Mouse (Mus musculus): Measurements from ENCODE around the gene Nt5dc2. TPM values are rescaled to one million over a fixed set of nuclear protein-coding genes. Genes with fewer than 3 reads are reported as not detected.

Nt5dc2 gene
- polyA plus RNA-seq, 1 experiment from 2014 or later = 204 TPM

DNA sequence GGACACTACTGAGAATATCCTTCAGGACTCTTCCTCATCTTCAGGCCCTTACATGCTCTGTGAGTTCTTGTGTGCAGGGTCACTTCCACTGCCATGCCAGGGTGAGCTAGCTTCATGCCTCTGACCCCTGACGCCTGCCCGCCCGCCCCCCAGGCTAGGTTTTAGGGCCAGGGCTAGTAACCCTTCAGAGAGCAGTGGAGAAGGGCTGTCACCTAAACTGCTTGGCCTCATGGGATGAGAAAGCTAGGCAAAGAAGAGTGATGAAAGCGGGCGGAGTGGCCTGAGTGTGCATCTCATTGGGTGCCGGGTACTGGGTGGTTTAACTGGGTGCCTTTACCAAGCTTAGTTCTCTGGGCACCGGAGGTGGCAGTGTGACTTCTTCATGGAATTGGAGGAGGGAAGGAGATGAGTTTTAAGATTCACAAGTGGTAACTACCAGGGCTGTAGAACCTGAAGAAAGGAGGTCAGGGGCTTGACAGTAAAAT, 1.7 kb downstream of the Nt5dc2 start:
- TF ChIP-seq CTCF (IDR thresholded peaks at IDR 0.05; ENCODE audit: low read depth) = no peak
- ATAC-seq (replicated peaks; ENCODE audit: low FRiP score, low read depth) = no peak
- Histone ChIP-seq H3K9ac (ENCODE audit: low read depth, low read length) (no peak overlapping the region), H3K27ac (no peak overlapping the region), H3K4me3 (replicated peaks; ENCODE audit: low read depth, low read length) (peak overlapping the region; percentile 77; the same call in 1 of the 2 replicates), H3K9me3 (replicated peaks; ENCODE audit: low read length) (no peaks in the 10 kb centered on the region), H3K4me1 (replicated peaks; ENCODE audit: insufficient read depth, low read length) (peaks cover 26% of the 10 kb centered on the region), H3K27me3 (ENCODE audit: insufficient read depth, low read length) (no peaks in the 10 kb centered on the region), H3K4me2 (ENCODE audit: low read length) (peak overlapping the region; percentile 92), H3K36me3 (ENCODE audit: insufficient read depth, low read length) (peaks cover 15% of the 10 kb centered on the region)
- WGBS = 51% methylated on average over 7 of the region's 7 CpGs
- DNase-seq (ENCODE audit: low spot score) = no peak

DNA sequence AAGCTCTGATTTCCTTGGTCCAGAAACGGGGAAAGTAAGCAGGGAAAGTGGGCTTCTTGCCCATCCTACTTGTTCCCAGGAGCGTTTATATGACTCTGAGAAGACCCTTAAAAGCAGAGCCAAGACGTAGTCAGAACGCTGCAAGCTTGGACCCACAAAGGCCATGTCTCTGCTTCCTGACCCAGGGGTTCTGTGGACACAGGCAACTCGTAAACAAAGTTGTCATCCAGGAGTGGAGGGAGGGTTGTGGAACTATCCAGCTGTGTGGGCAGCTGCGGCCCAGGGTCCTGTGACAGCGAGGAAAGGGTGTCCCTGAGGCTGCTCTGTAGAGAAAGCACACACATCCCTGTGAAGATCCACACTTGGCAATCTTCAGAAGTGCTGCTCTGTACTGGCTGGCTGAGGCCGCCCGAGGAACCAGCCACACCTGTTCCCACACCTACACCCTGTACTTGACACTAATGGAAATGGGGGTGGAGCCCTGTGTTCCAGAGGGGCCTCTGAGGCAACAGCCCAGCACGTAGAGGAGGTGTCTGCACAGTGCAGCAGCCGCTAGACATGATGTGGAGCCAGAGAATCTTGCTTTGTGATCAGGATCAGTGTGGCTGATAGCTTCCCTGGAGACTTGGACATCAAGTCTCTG, 2.3 kb downstream of the Nt5dc2 start:
- ATAC-seq (replicated peaks; ENCODE audit: low FRiP score, low read depth) = no peak
- Histone ChIP-seq H3K36me3 (ENCODE audit: insufficient read depth, low read length) (peaks cover 18% of the 10 kb centered on the region), H3K27ac (no peak overlapping the region), H3K4me1 (replicated peaks; ENCODE audit: insufficient read depth, low read length) (peaks cover 26% of the 10 kb centered on the region), H3K27me3 (ENCODE audit: insufficient read depth, low read length) (no peaks in the 10 kb centered on the region), H3K4me2 (ENCODE audit: low read length) (peak overlapping the region; percentile 92), H3K9me3 (replicated peaks; ENCODE audit: low read length) (no peaks in the 10 kb centered on the region), H3K4me3 (replicated peaks; ENCODE audit: low read depth, low read length) (no peak overlapping the region), H3K9ac (ENCODE audit: low read depth, low read length) (no peak overlapping the region)
- 22% methylated on average over 11 of the region's 11 CpGs for WGBS
- TF ChIP-seq CTCF (IDR thresholded peaks at IDR 0.05; ENCODE audit: low read depth) = no peak
- peak; percentile 25 for DNase-seq (ENCODE audit: low spot score)

GRCm38 (mm10) chr14:31134015-31135000, 3.5 kb downstream of the Nt5dc2 start:
- Histone ChIP-seq H3K4me2 (ENCODE audit: low read length) (no peak overlapping the region), H3K27me3 (ENCODE audit: insufficient read depth, low read length) (no peaks in the 10 kb centered on the region), H3K4me1 (replicated peaks; ENCODE audit: insufficient read depth, low read length) (peaks cover 26% of the 10 kb centered on the region), H3K36me3 (ENCODE audit: insufficient read depth, low read length) (peaks cover 29% of the 10 kb centered on the region), H3K4me3 (replicated peaks; ENCODE audit: low read depth, low read length) (no peak overlapping the region), H3K9ac (ENCODE audit: low read depth, low read length) (no peak overlapping the region), H3K9me3 (replicated peaks; ENCODE audit: low read length) (no peaks in the 10 kb centered on the region), H3K27ac (no peak overlapping the region)
- WGBS = 80% methylated on average over 25 of the region's 25 CpGs
- no peak for TF ChIP-seq CTCF (IDR thresholded peaks at IDR 0.05; ENCODE audit: low read depth)
- ATAC-seq (replicated peaks; ENCODE audit: low FRiP score, low read depth) (no peak), DNase-seq (ENCODE audit: low spot score) (no peak)

DNA sequence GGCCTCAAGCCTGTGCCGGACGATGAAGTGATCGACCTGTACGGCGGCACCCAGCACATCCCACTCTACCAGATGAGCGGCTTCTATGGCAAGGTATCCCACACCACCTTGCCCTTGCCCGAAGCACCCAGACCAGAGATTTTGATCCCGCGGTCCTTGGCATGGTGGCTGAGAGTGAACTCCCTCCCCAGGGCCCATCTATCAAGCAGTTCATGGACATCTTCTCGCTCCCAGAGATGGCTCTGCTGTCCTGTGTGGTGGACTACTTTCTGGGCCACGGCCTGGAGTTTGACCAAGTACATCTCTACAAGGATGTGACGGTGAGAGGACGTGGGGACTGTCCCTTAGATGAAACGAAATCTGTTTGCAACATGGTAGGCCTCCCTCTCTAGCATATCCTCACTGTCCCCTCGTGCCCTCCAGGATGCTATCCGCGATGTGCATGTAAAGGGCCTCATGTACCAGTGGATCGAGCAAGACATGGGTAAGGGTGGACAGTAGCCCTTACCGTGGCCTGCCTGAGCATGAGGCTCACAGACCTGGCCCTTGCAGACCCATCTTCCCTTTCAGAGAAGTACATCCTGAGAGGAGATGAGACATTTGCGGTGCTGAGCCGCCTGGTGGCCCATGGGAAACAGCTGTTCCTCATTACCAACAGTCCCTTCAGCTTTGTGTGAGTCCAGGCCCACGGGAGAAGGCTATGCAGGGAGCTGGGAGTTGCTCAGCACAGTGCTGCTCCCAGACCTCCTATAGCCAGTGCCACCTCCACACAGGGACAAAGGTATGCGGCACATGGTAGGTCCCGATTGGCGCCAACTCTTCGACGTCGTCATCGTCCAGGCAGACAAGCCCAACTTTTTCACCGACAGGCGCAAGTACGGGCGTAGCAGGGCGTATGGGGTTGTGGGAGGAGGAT, 4.9 kb downstream of the Nt5dc2 start:
- Histone ChIP-seq H3K4me2 (ENCODE audit: low read length) (no peak overlapping the region), H3K4me1 (replicated peaks; ENCODE audit: insufficient read depth, low read length) (peaks cover 17% of the 10 kb centered on the region), H3K27me3 (ENCODE audit: insufficient read depth, low read length) (no peaks in the 10 kb centered on the region), H3K9me3 (replicated peaks; ENCODE audit: low read length) (no peaks in the 10 kb centered on the region), H3K27ac (no peak overlapping the region), H3K36me3 (ENCODE audit: insufficient read depth, low read length) (peaks cover 43% of the 10 kb centered on the region), H3K9ac (ENCODE audit: low read depth, low read length) (no peak overlapping the region), H3K4me3 (replicated peaks; ENCODE audit: low read depth, low read length) (no peak overlapping the region)
- ATAC-seq (replicated peaks; ENCODE audit: low FRiP score, low read depth) (no peak), DNase-seq (ENCODE audit: low spot score) (no peak)
- no peak for TF ChIP-seq CTCF (IDR thresholded peaks at IDR 0.05; ENCODE audit: low read depth)
- 94% methylated on average over 34 of the region's 34 CpGs for WGBS

GRCm38 (mm10) chr14:31136411-31137280, 5.8 kb downstream of the Nt5dc2 start:
- Histone ChIP-seq H3K4me3 (replicated peaks; ENCODE audit: low read depth, low read length) (no peak overlapping the region), H3K4me1 (replicated peaks; ENCODE audit: insufficient read depth, low read length) (peaks cover 17% of the 10 kb centered on the region), H3K27ac (no peak overlapping the region), H3K27me3 (ENCODE audit: insufficient read depth, low read length) (no peaks in the 10 kb centered on the region), H3K9me3 (replicated peaks; ENCODE audit: low read length) (no peaks in the 10 kb centered on the region), H3K9ac (ENCODE audit: low read depth, low read length) (no peak overlapping the region), H3K4me2 (ENCODE audit: low read length) (no peak overlapping the region), H3K36me3 (ENCODE audit: insufficient read depth, low read length) (peaks cover 44% of the 10 kb centered on the region)
- 89% methylated on average over 26 of the region's 26 CpGs for WGBS
- TF ChIP-seq CTCF (IDR thresholded peaks at IDR 0.05; ENCODE audit: low read depth) = no peak
- DNase-seq (ENCODE audit: low spot score) = no peak
- no peak for ATAC-seq (replicated peaks; ENCODE audit: low FRiP score, low read depth)

Data from kidney, postnatal 0 days (tissue).